ENCODE assay signal across 10 mouse cellular contexts in genomic region chr3:151323835-151324234, GRCm38 (mm10).
A peak's percentile ranks its signal among the peaks of the same experiment; 100 is the strongest.
DNase-seq lines count a peak whose midpoint lies in the region; ATAC-seq and TF ChIP-seq lines count a peak whose summit lies in the region.
"Had no signal": no experiment of that assay in that cellular context is flagged by ENCODE, and none has a peak within 500 bp of the region (broad histone marks: within the 10 kb centered on the region; RNA-seq: fewer than 3 reads in every experiment).

No protein-coding gene starts in this region.

- no peaks in the 10 kb centered on the region for H3K9me3 ChIP-seq in liver, embryonic 16.5 days (replicated peaks; ENCODE audit: control insufficient read depth, low read length)
- no peaks in the 10 kb centered on the region for H3K9me3 ChIP-seq in liver, embryonic 11.5 days (ENCODE audit: control insufficient read depth, low read length)
- no peaks in the 10 kb centered on the region for H3K9me3 ChIP-seq in heart, embryonic 14.5 days (ENCODE audit: control insufficient read depth, low read length)
- no peaks in the 10 kb centered on the region for H3K9me3 ChIP-seq in midbrain, postnatal 0 days (ENCODE audit: low read length)
- no peaks in the 10 kb centered on the region for H3K9me3 ChIP-seq in hindbrain, embryonic 16.5 days (ENCODE audit: control insufficient read depth, low read length)
- H3K9me3 ChIP-seq: midbrain, embryonic 10.5 days had no signal

- no peaks in the 10 kb centered on the region for H3K36me3 ChIP-seq in liver, embryonic 16.5 days (ENCODE audit: control insufficient read depth, insufficient read depth)
- no peaks in the 10 kb centered on the region for H3K36me3 ChIP-seq in liver, embryonic 11.5 days (ENCODE audit: control insufficient read depth, insufficient read depth, low read length)
- no peaks in the 10 kb centered on the region for H3K36me3 ChIP-seq in heart, embryonic 14.5 days (ENCODE audit: control insufficient read depth, insufficient read depth, low read length)
- no peaks in the 10 kb centered on the region for H3K36me3 ChIP-seq in midbrain, postnatal 0 days (ENCODE audit: insufficient read depth, low read length)
- no peaks in the 10 kb centered on the region for H3K36me3 ChIP-seq in hindbrain, embryonic 16.5 days (ENCODE audit: control insufficient read depth, insufficient read depth, low read length)
- H3K36me3 ChIP-seq: midbrain, embryonic 10.5 days had no signal

- peak; percentile 50 for ATAC-seq in liver, embryonic 16.5 days (ENCODE audit: low read depth)
- no peak for ATAC-seq in liver, embryonic 11.5 days (replicated peaks; ENCODE audit: low FRiP score)
- ATAC-seq in heart, embryonic 14.5 days (ENCODE audit: insufficient number of reproducible peaks, insufficient read depth, low FRiP score, low read depth): peak; percentile 61; the same call in 1 of the 2 replicates
- no peak for ATAC-seq in activated CD4-positive, CD25-positive, alpha-beta regulatory T cell, adult 4 months
- ATAC-seq in midbrain, postnatal 0 days (ENCODE audit: low FRiP score): no peak
- no peak for ATAC-seq in hindbrain, embryonic 16.5 days
- ATAC-seq: forebrain, postnatal 0 days had no signal

- H3K9ac ChIP-seq in liver, embryonic 16.5 days (ENCODE audit: low read depth, low read length): no peak overlapping the region
- no peak overlapping the region for H3K9ac ChIP-seq in liver, embryonic 11.5 days (ENCODE audit: low read depth, low read length)
- no peak overlapping the region for H3K9ac ChIP-seq in heart, embryonic 14.5 days (ENCODE audit: low read length)
- no peak overlapping the region for H3K9ac ChIP-seq in midbrain, postnatal 0 days (replicated peaks; ENCODE audit: low read length, poor library complexity, severe bottlenecking)
- no peak overlapping the region for H3K9ac ChIP-seq in hindbrain, embryonic 16.5 days (ENCODE audit: low read depth, low read length)
- H3K9ac ChIP-seq: forebrain, postnatal 0 days had no signal

- no peak overlapping the region for H3K27ac ChIP-seq in liver, embryonic 16.5 days (ENCODE audit: low read length)
- no peak overlapping the region for H3K27ac ChIP-seq in liver, embryonic 11.5 days (ENCODE audit: low read depth, low read length)
- 0 out of 4 replicates have a peak overlapping the region, but pooled peaks of 1 of the 2 experiments have one; percentile 45 for H3K27ac ChIP-seq in heart, embryonic 14.5 days (replicated peaks in 1 of 2; ENCODE audit: control insufficient read depth in 1 of 2, insufficient read depth in 1 of 2, low read depth in 2 of 2, low read length in 2 of 2)
- no peak overlapping the region for H3K27ac ChIP-seq in midbrain, postnatal 0 days (ENCODE audit: low read depth, low read length)
- H3K27ac ChIP-seq in hindbrain, embryonic 16.5 days (ENCODE audit: low read depth, low read length): no peak overlapping the region
- H3K27ac ChIP-seq: midbrain, embryonic 10.5 days had no signal

- no peak for TF ChIP-seq CTCF in midbrain, postnatal 0 days (IDR thresholded peaks at IDR 0.05)

- 27% methylated on average over 3 of the region's 3 CpGs for WGBS in liver, embryonic 16.5 days (ENCODE audit: insufficient replicate concordance)
- 48% methylated on average over 3 of the region's 3 CpGs for WGBS in liver, embryonic 11.5 days
- WGBS in heart, embryonic 14.5 days: 7% methylated on average over 3 of the region's 3 CpGs
- 27% methylated on average over 3 of the region's 3 CpGs for WGBS in midbrain, postnatal 0 days
- WGBS in hindbrain, embryonic 16.5 days: 26% methylated on average over 3 of the region's 3 CpGs

- no peak overlapping the region for H3K4me2 ChIP-seq in liver, embryonic 16.5 days (ENCODE audit: low read depth, low read length)
- H3K4me2 ChIP-seq in liver, embryonic 11.5 days: no peak overlapping the region
- H3K4me2 ChIP-seq in heart, embryonic 14.5 days (ENCODE audit: low read length): no peak overlapping the region
- no peak overlapping the region for H3K4me2 ChIP-seq in midbrain, postnatal 0 days (ENCODE audit: low read depth, low read length, poor library complexity, severe bottlenecking)
- H3K4me2 ChIP-seq in hindbrain, embryonic 16.5 days (ENCODE audit: low read length): no peak overlapping the region

- no peak for DNase-seq in liver, embryonic 11.5 days (ENCODE audit: low spot score)
- DNase-seq in kidney, postnatal 25 days: peak; percentile 32 to 75
- DNase-seq in midbrain, postnatal 0 days (ENCODE audit: low spot score): no peak
- DNase-seq: forebrain, postnatal 0 days; thymus, postnatal 25 days had no signal

- H3K4me3 ChIP-seq in liver, embryonic 16.5 days (ENCODE audit: low read depth, low read length): no peak overlapping the region
- no peak overlapping the region for H3K4me3 ChIP-seq in liver, embryonic 11.5 days (ENCODE audit: low read depth, low read length)
- H3K4me3 ChIP-seq in heart, embryonic 14.5 days (ENCODE audit: control insufficient read depth in 1 of 2, insufficient read depth in 1 of 2, low read depth in 1 of 2, low read length in 2 of 2): no peak overlapping the region
- no peak overlapping the region for H3K4me3 ChIP-seq in midbrain, postnatal 0 days (ENCODE audit: low read depth, low read length)
- H3K4me3 ChIP-seq in hindbrain, embryonic 16.5 days (ENCODE audit: low read length): no peak overlapping the region
- H3K4me3 ChIP-seq: midbrain, embryonic 10.5 days had no signal

- no peaks in the 10 kb centered on the region for H3K27me3 ChIP-seq in liver, embryonic 16.5 days (ENCODE audit: control insufficient read depth, insufficient read depth, low read depth, low read length)
- no peaks in the 10 kb centered on the region for H3K27me3 ChIP-seq in liver, embryonic 11.5 days (replicated peaks; ENCODE audit: control insufficient read depth, insufficient read depth, low read length)
- H3K27me3 ChIP-seq in heart, embryonic 14.5 days (ENCODE audit: control insufficient read depth, insufficient read depth, low read length): no peaks in the 10 kb centered on the region
- no peaks in the 10 kb centered on the region for H3K27me3 ChIP-seq in midbrain, postnatal 0 days (ENCODE audit: insufficient read depth, low read length)
- H3K27me3 ChIP-seq in hindbrain, embryonic 16.5 days (replicated peaks; ENCODE audit: control insufficient read depth, insufficient read depth, low read length): no peaks in the 10 kb centered on the region

- H3K4me1 ChIP-seq in liver, embryonic 16.5 days (ENCODE audit: control insufficient read depth, low read depth, low read length): no peaks in the 10 kb centered on the region
- H3K4me1 ChIP-seq in liver, embryonic 11.5 days (replicated peaks; ENCODE audit: control insufficient read depth, insufficient read depth, low read length): no peaks in the 10 kb centered on the region
- H3K4me1 ChIP-seq in heart, embryonic 14.5 days (ENCODE audit: control insufficient read depth in 2 of 2, insufficient read depth in 2 of 2, low read length in 2 of 2): peaks cover 2 to 4% of the 10 kb centered on the region in 2 experiments; a peak in 3 of 4 replicates
- H3K4me1 ChIP-seq in midbrain, postnatal 0 days (ENCODE audit: insufficient read depth, low read length): no peaks in the 10 kb centered on the region
- H3K4me1 ChIP-seq in hindbrain, embryonic 16.5 days (ENCODE audit: control insufficient read depth, insufficient read depth, low read depth, low read length): no peaks in the 10 kb centered on the region
- H3K4me1 ChIP-seq: midbrain, embryonic 10.5 days had no signal

Comparison
In these comparisons a context has a peak if more than half of its experiments do, and no peak if none do; other contexts are left out.
1. ATAC-seq: peak in liver, embryonic 16.5 days (single experiment) and heart, embryonic 14.5 days (single experiment); none in liver, embryonic 11.5 days (single experiment), activated CD4-positive, CD25-positive, alpha-beta regulatory T cell, adult 4 months (single experiment), midbrain, postnatal 0 days (single experiment) and hindbrain, embryonic 16.5 days (single experiment).
2. DNase-seq: peak in kidney, postnatal 25 days (2 of 2); none in liver, embryonic 11.5 days (single experiment) and midbrain, postnatal 0 days (single experiment).